Mouse (Mus musculus) forebrain, embryonic 15.5 days (tissue): Measurements from ENCODE around the gene Git2. TPM values are rescaled to one million over a fixed set of nuclear protein-coding genes. Genes with fewer than 3 reads are reported as not detected.
A peak's percentile ranks its signal among the peaks of the same experiment; 100 is the strongest.

Experiments used
- ATAC-seq: fragments of 200-750 bp; cut with Nextera tagmentation; replicated peaks from 2 replicates; pipeline ENCODE4 v1.8.0; 2017; ENCODE audit warnings: mild to moderate bottlenecking, moderate TSS enrichment, moderate library complexity
- H3K27ac ChIP-seq: fragments of 300-500 bp; sonication (generic); replicated peaks from 2 replicates; pipeline ENCODE4 v1.5.1; 2015; ENCODE audit warnings: mild to moderate bottlenecking, inconsistent platforms
- H3K27me3 ChIP-seq: fragments of 300-500 bp; sonication (generic); 2 replicates; pipeline ENCODE4 v1.6.1; 2015; ENCODE audit warnings: inconsistent platforms
- H3K36me3 ChIP-seq: fragments of 300-500 bp; sonication (generic); 2 replicates; pipeline ENCODE4 v1.6.1; 2015; ENCODE audit warnings: mild to moderate bottlenecking, inconsistent platforms
- H3K4me1 ChIP-seq: fragments of 300-500 bp; sonication (generic); 2 replicates; pipeline ENCODE4 v1.6.1; 2015; ENCODE audit warnings: inconsistent platforms
- H3K4me2 ChIP-seq: fragments of 300-500 bp; sonication (generic); replicated peaks from 2 replicates; pipeline ENCODE4 v1.6.1; 2015; ENCODE audit warnings: mild to moderate bottlenecking, inconsistent platforms
- H3K4me3 ChIP-seq: fragments of 300-500 bp; sonication (generic); 2 replicates; pipeline ENCODE4 v1.5.1; 2015; ENCODE audit warnings: mild to moderate bottlenecking, inconsistent platforms
- H3K9ac ChIP-seq: fragments of 300-500 bp; sonication (generic); replicated peaks from 2 replicates; pipeline ENCODE4 v1.6.1; 2015; ENCODE audit warnings: mild to moderate bottlenecking, inconsistent platforms
- H3K9me3 ChIP-seq: fragments of 300-500 bp; sonication (generic); 2 replicates; pipeline ENCODE4 v1.6.1; 2016; ENCODE audit warnings: inconsistent platforms
- WGBS: fragments of 180-500 bp; shearing (Covaris S2); methylation state at CpG from one replicate; pipeline ENCODE4 v1.1.7; 2015; ENCODE audit warnings: mixed read lengths; 5-methylcytosine and 5-hydroxymethylcytosine counted together
- polyA plus RNA-seq: library from polyadenylated mRNA; unstranded; fragments of >200 nt; fragmentation: Nextera tagmentation; extraction: Ambion mirVana; gene quantifications from 2 replicates; pipeline ENCODE4 v1.2.1, GENCODE M21; 2015

Gene Git2
- polyA plus RNA-seq, 1 experiment from 2014 or later, result 46.6 TPM

DNA sequence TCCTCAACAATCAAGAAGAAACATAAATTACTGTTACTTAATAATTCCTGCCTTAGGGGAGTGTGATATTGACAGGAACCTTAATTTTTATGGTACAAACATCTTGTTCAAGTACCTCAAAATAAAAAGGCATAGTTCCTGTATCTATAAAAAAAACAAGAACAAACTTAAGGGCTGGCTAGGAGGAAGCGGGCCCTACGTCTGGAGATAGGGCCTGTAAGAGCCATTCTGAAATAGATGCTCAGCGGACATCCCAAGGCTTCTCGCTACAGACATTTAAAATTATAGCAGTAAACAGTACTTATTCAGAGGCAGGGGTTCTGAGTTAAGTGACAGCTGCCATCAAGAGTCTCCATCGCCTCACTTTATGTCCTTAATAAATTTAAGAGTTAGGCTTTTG lies 27.8 kb downstream of the Git2 start:
- Histone ChIP-seq H3K4me1 (peaks cover 14% of the 10 kb centered on the region), H3K27me3 (no peaks in the 10 kb centered on the region), H3K9me3 (no peaks in the 10 kb centered on the region), H3K9ac (no peak overlapping the region), H3K4me3 (no peak overlapping the region), H3K4me2 (no peak overlapping the region), H3K27ac (no peak overlapping the region), H3K36me3 (peaks cover 73% of the 10 kb centered on the region)
- 95% methylated on average over 5 of the region's 5 CpGs for whole genome bisulfite sequencing
- ATAC-seq, result no peak

DNA sequence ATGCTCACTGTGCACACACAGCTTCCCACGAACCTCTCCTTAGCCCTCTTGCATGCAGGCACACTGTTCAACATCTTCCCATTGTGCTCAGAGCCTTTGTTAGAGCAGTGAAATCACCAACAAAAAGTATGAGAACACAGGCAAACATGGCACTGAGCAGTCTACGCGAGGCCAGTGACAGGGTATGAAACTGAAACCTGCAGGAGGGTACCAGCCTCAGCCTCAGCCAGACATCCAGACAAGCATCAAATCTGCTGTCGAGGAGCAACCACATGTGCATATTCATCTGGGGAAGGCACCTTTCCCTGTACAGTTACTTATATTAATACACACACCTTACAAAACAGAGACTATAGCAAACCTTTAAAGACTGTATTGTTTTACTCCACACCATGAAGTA lies 28.4 kb downstream of the Git2 start:
- WGBS, result 89% methylated on average over 4 of the region's 4 CpGs
- H3K9ac ChIP-seq, result no peak overlapping the region
- H3K9me3 ChIP-seq, result no peaks in the 10 kb centered on the region
- H3K27me3 ChIP-seq, result no peaks in the 10 kb centered on the region
- H3K4me1 ChIP-seq, result peaks cover 17% of the 10 kb centered on the region
- H3K36me3 ChIP-seq, result peaks cover 73% of the 10 kb centered on the region
- no peak overlapping the region for H3K4me3 ChIP-seq
- no peak overlapping the region for H3K4me2 ChIP-seq
- ATAC-seq, result no peak
- no peak overlapping the region for H3K27ac ChIP-seq

DNA sequence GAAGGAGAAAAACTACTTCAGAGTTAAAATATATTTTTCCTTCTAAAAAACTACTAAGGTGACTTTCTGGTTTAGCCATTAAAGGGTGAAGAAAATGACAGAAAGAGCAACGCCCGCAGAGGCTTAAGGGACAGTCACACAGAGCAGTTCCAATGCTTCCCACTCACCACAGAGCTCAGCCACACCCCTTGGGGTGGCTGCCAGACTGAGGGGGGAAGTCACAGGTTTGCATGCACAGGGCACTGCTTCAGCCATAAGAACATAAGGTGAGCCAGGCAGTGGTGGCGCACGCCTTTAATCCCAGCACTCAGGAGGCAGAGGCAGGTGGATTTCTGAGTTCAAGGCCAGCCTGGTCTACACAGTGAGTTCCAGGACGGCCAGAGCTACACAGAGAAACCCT lies 29.7 kb downstream of the Git2 start:
- H3K27me3 ChIP-seq, result no peaks in the 10 kb centered on the region
- H3K9ac ChIP-seq, result no peak overlapping the region
- WGBS, result 92% methylated on average over 5 of the region's 5 CpGs
- H3K27ac ChIP-seq, result no peak overlapping the region
- H3K4me1 ChIP-seq, result peaks cover 17% of the 10 kb centered on the region
- no peak for ATAC-seq
- no peak overlapping the region for H3K4me2 ChIP-seq
- H3K36me3 ChIP-seq, result peaks cover 77% of the 10 kb centered on the region
- H3K4me3 ChIP-seq, result no peak overlapping the region
- H3K9me3 ChIP-seq, result no peaks in the 10 kb centered on the region

DNA sequence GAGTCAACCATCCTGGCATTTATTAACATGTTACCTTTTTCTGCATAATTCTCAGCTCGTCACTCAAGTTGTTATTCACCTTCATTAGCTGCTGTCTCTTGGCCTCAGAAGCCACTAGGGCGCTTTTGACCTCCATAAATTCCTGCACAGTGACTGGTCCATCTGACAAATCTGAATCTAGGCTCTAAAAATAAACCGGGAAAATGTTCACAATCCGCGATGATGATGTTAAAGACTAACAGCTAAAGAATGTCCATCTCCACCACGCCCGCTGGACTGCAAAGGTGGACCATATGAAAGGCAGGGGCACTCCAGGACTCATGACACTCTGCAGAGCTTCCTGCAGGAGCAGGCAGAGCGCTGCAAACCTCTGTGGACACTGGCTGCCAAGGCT lies 31.6 kb downstream of the Git2 start:
- 95% methylated on average over 8 of the region's 8 CpGs for WGBS
- ATAC-seq, result no peak
- no peak overlapping the region for H3K9ac ChIP-seq
- peaks cover 86% of the 10 kb centered on the region for H3K36me3 ChIP-seq
- no peaks in the 10 kb centered on the region for H3K9me3 ChIP-seq
- H3K4me1 ChIP-seq, result peaks cover 17% of the 10 kb centered on the region
- no peaks in the 10 kb centered on the region for H3K27me3 ChIP-seq
- no peak overlapping the region for H3K4me3 ChIP-seq
- H3K4me2 ChIP-seq, result no peak overlapping the region
- peak overlapping the region; percentile 64 for H3K27ac ChIP-seq

DNA sequence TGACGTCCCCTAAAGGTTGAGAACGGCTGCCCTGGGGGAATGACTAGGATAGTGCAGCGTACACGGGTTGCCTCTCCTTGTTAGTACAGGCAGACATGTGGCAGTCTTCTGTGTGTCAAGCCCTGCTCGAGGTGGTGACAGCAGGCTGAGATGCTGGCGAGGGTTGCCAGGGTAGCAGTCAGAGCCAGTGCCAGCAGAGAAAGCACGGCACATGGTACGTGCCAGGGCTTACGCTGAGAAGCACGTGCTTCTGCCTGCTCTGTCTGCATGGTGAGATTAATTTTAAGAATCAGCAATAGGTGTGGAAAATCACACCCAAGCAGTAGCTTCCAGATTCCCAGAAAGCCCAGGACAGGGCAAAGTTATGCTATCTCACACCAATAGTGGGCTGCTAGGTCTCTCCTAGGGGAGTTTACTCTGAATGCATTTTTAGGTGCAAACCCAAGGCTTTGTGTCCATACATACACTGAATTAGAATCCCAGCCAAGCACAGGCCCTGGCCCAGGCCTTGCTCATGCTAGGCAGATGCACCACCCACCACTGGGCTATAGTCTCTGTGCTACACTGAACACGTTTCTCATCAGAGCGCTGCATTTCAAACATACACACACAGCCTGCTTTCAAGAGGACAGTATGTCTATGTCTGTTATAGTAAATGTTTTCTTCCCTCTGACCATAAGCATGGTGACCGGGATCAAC lies 32.2 kb downstream of the Git2 start:
- peak; percentile 91 for ATAC-seq
- WGBS, result 74% methylated on average over 13 of the region's 13 CpGs
- peaks cover 17% of the 10 kb centered on the region for H3K4me1 ChIP-seq
- H3K36me3 ChIP-seq, result peaks cover 86% of the 10 kb centered on the region
- peak overlapping the region; percentile 64 for H3K27ac ChIP-seq
- H3K9ac ChIP-seq, result no peak overlapping the region
- no peaks in the 10 kb centered on the region for H3K27me3 ChIP-seq
- no peak overlapping the region for H3K4me2 ChIP-seq
- no peak overlapping the region for H3K4me3 ChIP-seq
- H3K9me3 ChIP-seq, result no peaks in the 10 kb centered on the region

DNA sequence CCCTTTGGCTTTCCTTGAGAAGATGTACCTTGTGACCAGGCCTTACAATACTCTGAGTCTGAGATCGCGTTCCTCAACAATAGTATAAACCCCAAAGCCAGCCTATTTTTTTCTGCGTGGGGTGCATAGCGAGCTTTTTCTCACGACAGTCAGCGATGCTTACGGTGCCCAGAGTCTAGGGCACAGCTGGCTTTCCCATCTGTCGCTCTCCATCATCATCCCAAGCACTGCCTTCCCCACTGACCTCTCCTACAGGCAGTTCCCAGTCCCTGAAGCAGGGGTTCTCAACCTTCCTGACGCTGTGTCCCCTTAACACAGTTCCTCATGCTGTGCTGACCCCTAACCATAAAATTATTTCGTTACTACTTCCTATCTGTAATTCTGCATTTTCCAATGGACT lies 32.7 kb downstream of the Git2 start:
- H3K36me3 ChIP-seq, result peaks cover 86% of the 10 kb centered on the region
- no peak overlapping the region for H3K9ac ChIP-seq
- no peaks in the 10 kb centered on the region for H3K27me3 ChIP-seq
- peaks cover 17% of the 10 kb centered on the region for H3K4me1 ChIP-seq
- no peak overlapping the region for H3K4me3 ChIP-seq
- no peaks in the 10 kb centered on the region for H3K9me3 ChIP-seq
- H3K27ac ChIP-seq, result peak overlapping the region; percentile 64
- H3K4me2 ChIP-seq, result no peak overlapping the region
- ATAC-seq, result 0 out of 2 replicates have a peak, but pooled peaks have one; percentile 32
- WGBS, result 77% methylated on average over 10 of the region's 10 CpGs

DNA sequence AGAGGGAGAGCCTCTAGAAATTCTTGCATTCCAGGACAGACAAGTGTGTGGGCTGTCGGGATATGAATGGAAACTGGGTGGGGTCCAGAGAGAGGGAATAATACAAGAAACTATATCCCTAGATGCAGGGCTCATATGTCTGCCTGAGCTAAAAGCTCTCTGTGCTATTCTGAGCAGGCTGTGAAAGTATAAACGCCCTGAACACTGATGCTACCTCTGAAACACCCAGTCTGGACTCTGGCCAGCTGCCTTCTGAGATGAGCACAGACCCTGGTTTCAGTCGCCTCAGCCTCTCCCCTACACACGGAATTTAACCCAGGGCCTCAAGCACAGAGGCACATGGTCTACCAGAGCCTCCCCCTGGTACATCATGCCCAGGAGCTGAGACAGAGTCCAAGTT lies 34.7 kb downstream of the Git2 start:
- H3K36me3 ChIP-seq, result peaks cover 91% of the 10 kb centered on the region
- no peak for ATAC-seq
- no peak overlapping the region for H3K9ac ChIP-seq
- no peak overlapping the region for H3K4me2 ChIP-seq
- WGBS, result 77% methylated on average over 4 of the region's 4 CpGs
- H3K27ac ChIP-seq, result no peak overlapping the region
- H3K4me1 ChIP-seq, result peaks cover 17% of the 10 kb centered on the region
- no peaks in the 10 kb centered on the region for H3K9me3 ChIP-seq
- no peak overlapping the region for H3K4me3 ChIP-seq
- no peaks in the 10 kb centered on the region for H3K27me3 ChIP-seq

DNA sequence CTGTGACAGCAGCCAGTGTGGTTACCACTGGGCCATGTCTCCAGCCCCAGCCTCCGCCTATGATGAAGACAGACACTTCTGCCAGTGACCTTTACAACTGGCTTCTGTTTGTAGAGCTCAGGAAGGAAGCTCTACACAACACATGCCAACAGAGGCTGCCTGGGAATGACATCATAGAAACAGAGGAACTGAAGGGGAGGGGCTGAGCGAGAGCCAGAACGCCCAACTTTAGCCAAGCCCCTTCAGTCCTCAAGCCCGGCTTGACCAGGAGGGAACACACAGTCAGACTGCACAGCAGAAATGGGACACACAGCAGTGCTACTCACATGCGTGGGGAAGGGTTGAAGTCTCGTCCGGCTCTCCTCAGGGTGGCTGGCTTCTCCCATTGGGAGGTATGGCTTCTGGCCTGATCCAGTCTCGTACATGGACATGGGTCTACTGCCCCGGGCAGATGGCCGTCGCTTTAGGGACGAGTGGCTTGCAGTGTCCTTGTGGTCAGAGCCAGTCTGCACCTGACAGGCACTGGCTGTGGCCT lies 36.5 kb downstream of the Git2 start:
- Histone ChIP-seq H3K4me3 (no peak overlapping the region), H3K9me3 (no peaks in the 10 kb centered on the region), H3K27ac (no peak overlapping the region), H3K36me3 (peaks cover 76% of the 10 kb centered on the region), H3K4me1 (peaks cover 14% of the 10 kb centered on the region), H3K4me2 (no peak overlapping the region), H3K27me3 (no peaks in the 10 kb centered on the region), H3K9ac (no peak overlapping the region)
- 89% methylated on average over 12 of the region's 12 CpGs for WGBS
- no peak for ATAC-seq

DNA sequence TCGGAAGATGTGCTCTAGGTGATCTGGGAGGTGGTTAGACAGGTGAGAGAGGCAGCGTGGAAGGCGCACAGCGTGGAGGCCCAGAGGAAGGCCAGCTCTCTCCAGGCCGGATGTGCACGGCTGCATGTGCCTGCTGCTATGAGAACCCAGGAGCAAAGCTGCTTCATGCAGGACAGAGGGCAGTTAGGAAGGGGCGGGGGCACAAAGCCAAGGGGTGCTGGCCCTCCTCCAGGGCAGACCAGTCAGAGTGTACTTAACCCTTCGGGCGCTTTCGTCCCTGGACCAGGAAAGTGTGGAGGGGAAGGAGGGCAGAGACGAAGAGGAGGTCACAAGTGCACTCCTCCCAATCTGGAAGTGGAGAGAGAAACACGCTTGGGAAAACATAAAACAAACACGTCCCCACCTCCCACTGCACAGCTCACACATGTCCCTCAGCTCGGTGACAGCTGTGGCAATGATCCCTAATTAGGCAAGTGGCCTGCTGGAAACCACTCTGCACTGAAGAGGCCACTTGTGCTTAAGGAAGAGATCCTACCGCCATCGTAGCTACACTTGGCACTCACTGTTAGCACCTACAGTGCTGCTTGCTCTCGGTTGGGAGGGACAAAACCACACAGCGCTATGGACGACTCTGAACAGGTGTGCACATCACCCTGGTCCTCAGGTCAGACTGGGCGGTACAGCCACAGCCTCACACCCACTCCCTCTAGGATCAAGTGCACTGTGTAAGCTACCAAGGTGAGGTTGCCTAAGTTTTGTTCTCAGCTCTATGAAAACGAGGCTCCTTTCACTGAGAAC lies 38.0 kb downstream of the Git2 start:
- Histone ChIP-seq H3K27ac (no peak overlapping the region), H3K9ac (no peak overlapping the region), H3K4me1 (0 out of 2 replicates have a peak, but pooled peaks cover under 1% of the 10 kb centered on the region), H3K9me3 (no peaks in the 10 kb centered on the region), H3K4me3 (no peak overlapping the region), H3K36me3 (peaks cover 78% of the 10 kb centered on the region), H3K4me2 (no peak overlapping the region), H3K27me3 (no peaks in the 10 kb centered on the region)
- ATAC-seq, result no peak
- WGBS, result 82% methylated on average over 21 of the region's 21 CpGs

DNA sequence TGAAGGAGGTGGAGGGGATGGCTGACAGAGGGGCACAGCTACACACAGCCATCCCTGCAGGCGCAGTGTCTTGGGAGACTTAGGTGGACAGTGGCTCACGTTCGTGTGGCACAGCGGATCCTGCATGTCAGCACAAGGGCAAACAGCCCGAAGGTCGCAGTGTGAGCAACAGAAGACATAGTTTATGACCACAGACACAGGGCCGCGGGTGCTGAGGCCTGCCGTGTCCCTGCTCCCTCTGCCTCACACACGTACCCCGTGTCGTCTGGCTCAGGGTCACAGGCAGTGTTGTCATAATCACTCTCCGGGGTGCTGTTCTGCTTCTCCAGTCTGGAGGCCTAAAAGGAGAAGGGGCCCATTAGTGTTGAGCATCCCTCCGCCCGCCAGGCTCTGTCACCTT lies 41.7 kb downstream of the Git2 start:
- Histone ChIP-seq H3K4me2 (no peak overlapping the region), H3K27ac (no peak overlapping the region), H3K36me3 (peaks cover 80% of the 10 kb centered on the region), H3K27me3 (no peaks in the 10 kb centered on the region), H3K4me3 (no peak overlapping the region), H3K9me3 (no peaks in the 10 kb centered on the region), H3K9ac (no peak overlapping the region), H3K4me1 (no peaks in the 10 kb centered on the region)
- 96% methylated on average over 15 of the region's 15 CpGs for WGBS
- ATAC-seq, result no peak

DNA sequence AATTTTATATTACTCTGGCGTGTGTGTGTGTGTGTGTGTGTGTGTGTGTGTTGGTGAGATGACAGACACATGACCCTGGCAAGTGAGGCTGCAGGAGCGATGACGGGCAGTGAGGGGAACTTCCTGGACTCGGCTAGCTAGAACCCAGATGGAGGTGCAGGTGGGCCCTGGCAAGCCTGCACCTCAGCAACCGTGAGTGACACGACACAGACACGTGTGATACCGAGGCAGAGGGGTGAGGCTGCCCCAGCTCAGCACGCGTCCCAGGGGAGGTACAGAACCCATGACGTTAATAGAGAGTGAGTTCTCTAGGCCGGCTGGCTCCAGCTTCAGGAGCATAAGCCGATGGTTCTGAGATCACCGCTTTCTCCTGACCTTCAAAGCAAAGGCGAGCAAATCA lies 43.3 kb downstream of the Git2 start:
- WGBS, result 92% methylated on average over 15 of the region's 15 CpGs
- peaks cover 75% of the 10 kb centered on the region for H3K36me3 ChIP-seq
- H3K4me3 ChIP-seq, result no peak overlapping the region
- no peaks in the 10 kb centered on the region for H3K9me3 ChIP-seq
- ATAC-seq, result no peak
- no peaks in the 10 kb centered on the region for H3K4me1 ChIP-seq
- no peaks in the 10 kb centered on the region for H3K27me3 ChIP-seq
- H3K4me2 ChIP-seq, result no peak overlapping the region
- H3K27ac ChIP-seq, result no peak overlapping the region
- no peak overlapping the region for H3K9ac ChIP-seq

DNA sequence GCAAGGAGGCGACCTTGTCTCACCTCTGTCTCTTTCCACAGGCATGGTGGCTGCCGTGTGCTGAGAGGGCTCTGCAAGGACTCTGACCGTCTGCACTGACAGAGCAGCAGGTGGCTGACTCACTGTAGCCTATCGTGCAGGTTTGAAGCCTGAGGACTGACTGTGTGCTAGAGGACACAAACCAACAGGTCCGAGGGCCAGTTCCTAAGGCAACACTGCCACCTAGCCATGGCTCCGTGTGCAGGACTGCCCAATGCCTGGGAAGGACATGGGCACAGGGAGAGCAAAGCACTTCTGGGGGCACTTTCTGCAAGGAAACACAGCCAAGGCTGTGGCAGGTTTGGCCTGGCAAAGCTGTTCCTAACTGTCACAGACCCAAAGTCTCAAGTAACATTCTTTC lies 43.8 kb downstream of the Git2 start:
- no peaks in the 10 kb centered on the region for H3K27me3 ChIP-seq
- H3K9me3 ChIP-seq, result no peaks in the 10 kb centered on the region
- H3K4me3 ChIP-seq, result no peak overlapping the region
- no peak overlapping the region for H3K9ac ChIP-seq
- no peak overlapping the region for H3K27ac ChIP-seq
- peaks cover 70% of the 10 kb centered on the region for H3K36me3 ChIP-seq
- 70% methylated on average over 6 of the region's 6 CpGs for WGBS
- H3K4me1 ChIP-seq, result no peaks in the 10 kb centered on the region
- no peak overlapping the region for H3K4me2 ChIP-seq
- ATAC-seq, result no peak
